Mouse (Mus musculus): ENCODE data around the gene Nmnat1.
"Not testable (repeated sequence)": the region's sequence is repeated elsewhere in the genome, so short reads cannot be mapped to it uniquely, and the experiment has no call there.

Gene Nmnat1

DNA sequence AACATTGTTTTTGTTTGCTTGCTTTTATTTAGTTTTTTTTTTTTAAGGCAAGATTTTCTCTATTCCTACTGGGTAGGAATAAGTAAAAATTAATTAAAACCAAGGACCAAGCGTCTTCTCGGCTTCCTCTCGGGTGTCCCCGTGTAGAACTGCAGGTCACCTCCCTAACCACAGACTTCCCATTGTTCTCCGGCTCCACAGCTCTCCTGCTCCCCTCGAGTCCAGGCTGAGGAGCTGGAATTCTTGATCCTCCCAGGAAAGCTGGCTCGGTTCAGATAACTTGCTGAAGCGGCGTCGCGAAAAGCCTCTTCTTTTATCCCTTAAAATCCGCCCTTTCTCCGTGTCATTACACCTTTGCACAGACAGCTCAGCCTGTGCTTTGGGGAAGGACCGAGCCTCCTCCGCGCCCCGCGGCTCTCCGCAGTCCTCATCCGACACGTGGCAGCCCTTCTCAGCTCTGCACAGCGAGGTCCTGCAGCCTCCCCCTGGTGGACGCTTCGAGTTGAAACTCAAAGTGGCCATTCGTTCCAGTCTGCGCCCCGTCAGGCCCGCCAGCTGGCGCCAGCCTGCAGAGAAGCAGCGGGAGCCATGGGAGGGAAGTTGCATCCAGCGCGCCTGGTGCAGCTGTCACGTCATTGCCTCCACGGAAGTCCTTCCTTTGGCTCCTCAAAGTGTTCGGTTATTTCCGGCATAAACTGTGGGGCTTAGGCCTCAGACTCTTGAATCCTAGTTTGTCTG lies 39.9 kb downstream of the Nmnat1 start:
- peak; percentile 94 for DNase-seq (ENCODE audit: low read depth, low spot score)

DNA sequence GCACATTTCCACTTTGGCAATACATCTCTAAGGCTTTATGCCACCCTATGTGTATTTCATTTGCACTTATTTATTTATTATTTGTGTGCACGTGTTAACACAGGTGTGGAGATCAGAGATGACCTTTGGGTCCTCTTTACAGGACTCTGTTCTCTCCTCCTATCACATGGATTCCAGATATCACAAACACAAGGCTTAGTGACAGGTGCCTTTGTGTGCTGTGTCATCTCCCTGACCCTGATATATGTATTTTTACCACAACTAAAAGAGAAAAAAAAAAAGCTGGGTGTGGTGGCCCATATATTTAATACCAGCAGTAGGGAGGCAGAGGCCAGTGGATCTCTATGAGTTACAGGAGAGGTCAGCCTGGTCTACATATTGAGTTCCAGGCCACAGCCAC lies 40.5 kb downstream of the Nmnat1 start:
- DNase-seq (ENCODE audit: low read depth, low spot score), result no peak

DNA sequence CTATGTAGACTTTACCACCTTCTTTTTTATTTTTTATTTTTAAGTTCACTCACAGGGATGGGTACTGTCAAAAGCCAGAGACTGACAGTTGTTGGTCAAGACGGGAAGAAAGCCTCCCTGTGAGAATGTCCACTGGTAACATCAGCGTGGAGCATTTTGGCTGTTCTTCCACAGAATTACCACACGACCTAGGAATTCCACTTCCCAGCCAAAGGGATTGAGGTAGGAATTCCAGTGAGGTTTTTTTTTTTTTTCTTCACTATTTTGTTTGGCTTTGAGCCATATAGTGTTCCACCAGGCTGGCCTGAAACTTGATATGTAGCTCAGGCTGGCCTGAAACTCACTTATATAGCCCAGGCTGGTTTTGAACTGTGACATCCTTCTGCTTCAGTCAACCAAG lies 42.6 kb downstream of the Nmnat1 start:
- peak; percentile 50 for DNase-seq (ENCODE audit: low read depth, low spot score)

DNA sequence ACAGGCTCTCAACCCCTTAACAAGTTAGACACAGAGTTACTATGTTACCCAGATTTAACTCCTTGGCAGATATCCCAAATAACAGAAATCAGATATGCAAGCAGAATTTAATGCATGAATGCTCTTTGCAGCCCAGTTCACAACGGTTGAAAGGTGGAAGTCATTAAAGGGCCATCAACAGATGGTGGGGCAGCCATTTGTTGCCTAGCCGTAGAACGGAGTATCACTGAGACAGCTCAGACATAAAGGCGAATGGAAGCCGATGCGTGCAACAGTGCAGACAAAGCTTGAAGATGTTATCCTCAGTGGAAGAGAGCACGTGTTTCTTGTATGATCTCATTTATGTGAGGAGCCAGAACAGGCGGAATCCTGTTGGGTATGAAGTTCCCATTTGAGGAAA lies 44.4 kb downstream of the Nmnat1 start:
- DNase-seq (ENCODE audit: low read depth, low spot score), result no peak

DNA sequence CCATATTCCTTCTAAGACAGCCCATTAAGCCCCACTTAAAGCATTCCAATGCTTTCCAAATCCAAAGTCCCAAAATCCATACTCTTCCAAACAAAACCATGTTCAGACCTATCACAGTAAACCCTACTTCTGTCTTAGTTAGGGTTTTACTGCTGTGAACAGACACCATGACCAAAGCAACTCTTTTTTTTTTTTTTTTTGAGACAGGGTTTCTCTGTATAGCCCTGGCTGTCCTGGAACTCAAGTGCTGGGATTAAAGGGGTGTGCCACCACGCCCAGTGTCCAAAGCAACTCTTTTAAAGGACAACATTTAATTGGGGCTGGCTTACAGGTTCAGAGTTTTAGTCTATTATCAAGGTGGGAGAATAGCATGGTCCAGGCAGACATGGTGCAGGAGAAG lies 53.1 kb downstream of the Nmnat1 start:
- DNase-seq (ENCODE audit: low read depth, low spot score), result not testable (repeated sequence)

DNA sequence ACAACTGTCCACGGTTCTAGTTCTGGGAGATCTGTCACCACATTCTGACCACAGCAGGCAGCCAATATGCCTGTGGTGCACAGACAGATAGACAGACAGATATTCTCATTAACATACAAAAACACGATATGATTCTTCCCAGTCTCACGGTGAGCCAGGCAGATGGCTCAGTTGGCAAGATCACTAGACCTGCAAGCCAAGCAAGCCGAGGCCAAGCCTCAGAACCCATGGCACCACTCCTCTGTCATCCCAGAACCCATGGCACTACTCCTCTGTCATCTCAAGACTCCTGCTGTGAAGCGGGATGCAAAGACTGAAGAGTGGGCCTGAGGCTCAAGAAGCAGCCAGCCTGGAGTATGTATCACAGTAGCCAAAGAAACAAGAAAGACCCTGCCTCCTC lies 55.4 kb downstream of the Nmnat1 start:
- DNase-seq (ENCODE audit: low read depth, low spot score), result no peak

DNA sequence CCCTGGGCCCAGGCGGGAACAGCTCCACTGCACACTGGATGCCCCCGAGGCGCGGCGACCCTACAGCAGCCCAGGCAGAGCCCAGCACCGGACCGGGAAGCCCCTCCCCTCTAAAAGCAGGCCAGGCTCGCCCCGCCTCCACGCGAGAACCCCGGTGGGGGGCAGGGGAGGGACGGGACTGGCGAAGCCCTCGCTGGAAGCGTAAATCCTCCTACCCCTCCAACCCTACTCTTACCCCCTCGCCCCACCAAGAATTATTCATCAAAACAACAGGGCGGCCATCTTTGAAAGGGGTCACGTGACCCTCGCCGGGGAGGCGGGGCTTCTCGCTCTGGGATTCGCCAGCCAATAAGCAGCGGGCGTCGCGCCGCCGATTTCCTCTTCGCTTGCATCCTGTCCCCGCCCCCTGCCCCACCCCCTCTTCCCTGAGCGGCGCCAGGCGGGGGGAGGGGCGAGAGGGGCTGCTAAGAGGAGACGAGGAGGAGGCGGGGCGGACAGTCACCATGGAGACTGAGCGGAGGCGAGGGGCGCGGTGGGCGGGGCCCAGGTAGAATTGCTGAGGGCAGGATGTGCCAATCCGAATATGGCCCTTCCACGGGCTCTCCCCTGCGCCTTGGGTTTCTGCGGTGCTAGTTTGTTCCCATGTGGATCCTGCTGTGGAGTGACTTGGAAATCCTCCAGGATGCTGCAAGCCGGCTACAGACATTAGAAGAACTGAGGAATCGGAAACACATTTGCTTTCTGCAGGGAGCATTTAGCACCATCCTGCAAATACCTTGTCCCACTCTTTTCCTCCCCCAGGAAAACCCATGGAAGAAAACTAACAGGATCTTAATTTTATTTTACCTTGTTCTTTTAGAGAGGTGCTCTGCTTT lies 58.4 kb downstream of the Nmnat1 start, which contains the start of gene Ube4b:
Gene Ube4b, minus strand, starts transcription at position 425 of the 875 bp plus-strand sequence.
- DNase-seq (ENCODE audit: low read depth, low spot score), result peak; percentile 93

DNA sequence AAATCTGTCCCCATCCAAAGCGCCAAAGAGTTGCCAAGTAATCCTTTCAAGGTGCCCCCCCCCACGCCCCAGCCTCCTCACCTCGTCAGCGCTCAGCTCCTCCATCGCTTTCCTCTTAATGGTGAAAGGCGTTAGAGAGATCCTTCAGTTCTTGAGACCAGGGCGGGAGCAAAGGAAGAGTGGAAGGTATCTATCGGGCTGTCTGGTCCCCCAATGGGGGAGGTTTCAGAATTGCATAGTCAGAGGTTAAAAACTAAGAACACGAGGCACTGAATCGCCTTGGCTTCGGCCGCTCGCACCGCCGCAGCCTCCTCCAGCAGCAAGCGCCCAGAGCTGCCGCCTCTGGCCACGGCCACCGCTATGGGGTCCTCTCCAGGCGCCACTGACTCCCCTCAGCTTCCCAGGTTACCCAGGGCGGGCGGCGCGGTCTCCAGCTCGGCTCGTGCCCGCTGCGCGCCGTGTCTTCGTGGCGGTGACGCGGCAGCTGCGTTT lies 59.2 kb downstream of the Nmnat1 start:
- no peak for DNase-seq (ENCODE audit: low read depth, low spot score)

DNA sequence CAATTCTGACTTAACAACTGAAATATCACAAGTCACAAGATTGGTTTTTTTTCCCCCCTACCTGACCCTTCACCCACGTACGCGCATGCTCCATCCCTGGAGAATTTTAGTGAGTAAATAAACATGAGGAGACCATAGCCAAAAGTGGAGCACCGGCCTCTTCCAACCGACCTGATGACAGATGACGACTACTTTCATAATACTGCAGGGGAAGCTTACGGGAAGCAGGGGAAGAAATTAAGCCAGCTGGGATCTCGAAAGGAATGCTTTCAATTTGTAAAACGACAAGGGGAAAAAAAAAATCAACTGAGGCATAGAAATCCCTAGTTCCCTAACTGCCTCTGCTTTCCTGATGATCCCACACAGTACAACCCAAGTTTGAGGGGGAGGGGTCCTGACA lies 60.2 kb downstream of the Nmnat1 start:
- no peak for DNase-seq (ENCODE audit: low read depth, low spot score)

DNA sequence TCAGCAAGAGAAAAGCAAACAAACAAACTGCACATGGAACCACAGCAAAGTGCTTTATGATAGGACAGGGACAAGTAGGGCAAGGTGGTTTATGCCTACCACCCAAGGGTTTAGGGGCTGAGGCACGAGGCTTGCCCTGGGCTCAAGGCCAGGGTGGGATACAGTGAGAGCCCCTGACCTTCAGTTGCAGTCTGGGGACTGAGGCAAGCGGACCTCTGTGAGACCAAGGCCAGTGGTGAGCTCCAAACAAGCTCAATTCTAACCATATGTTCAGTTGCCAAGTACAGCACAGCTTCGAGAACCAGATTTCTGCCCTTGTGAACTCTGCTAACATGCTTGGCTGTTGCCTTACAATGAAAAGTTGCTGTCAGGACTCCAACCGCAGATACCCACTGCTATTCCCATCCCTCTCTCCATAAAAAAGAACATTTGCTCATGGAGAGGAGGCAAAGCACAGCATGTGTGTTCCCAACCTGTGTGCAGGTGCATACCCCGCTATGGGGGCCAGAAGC lies 67.1 kb downstream of the Nmnat1 start:
- DNase-seq (ENCODE audit: low read depth, low spot score), result no peak
